Mouse (Mus musculus) cerebellum, adult 2 months (tissue): ENCODE results near the gene Dgkz. TPM values are rescaled to one million over a fixed set of nuclear protein-coding genes. Genes with fewer than 3 reads are reported as not detected.

Source experiments
- DNase-seq, 2 experiments: peaks; one replicate each; pipeline ENCODE4 v3.0.0; 2021
- H3K27ac ChIP-seq: fragments of 200-500 bp; 2 replicates; pipeline ENCODE4 v1.5.1; 2012; ENCODE audit warnings: low read length, control low read depth, inconsistent platforms; ENCODE audit not compliant: insufficient read depth
- H3K27me3 ChIP-seq: fragments of 200-500 bp; 2 replicates; pipeline ENCODE4 v1.6.1; 2012; ENCODE audit warnings: inconsistent platforms, mild to moderate bottlenecking, low read length, moderate library complexity; ENCODE audit not compliant: control insufficient read depth, insufficient read depth
- H3K4me1 ChIP-seq: fragments of 200-500 bp; 2 replicates; pipeline ENCODE4 v1.6.1; 2011; ENCODE audit warnings: low read length; ENCODE audit not compliant: control insufficient read depth, insufficient read depth
- H3K4me3 ChIP-seq: fragments of 200-500 bp; replicated peaks from 2 replicates; pipeline ENCODE3; 2011; ENCODE audit warnings: mild to moderate bottlenecking, low read depth, low read length, control low read depth; ENCODE audit not compliant: insufficient read depth
- CTCF ChIP-seq: fragments of 200-500 bp; IDR thresholded peaks from 2 replicates; pipeline ENCODE4 v1.5.1; 2011; ENCODE audit warnings: low read depth, mild to moderate bottlenecking, control low read depth, low read length, moderate library complexity, borderline replicate concordance; ENCODE audit not compliant: insufficient read depth
- POLR2A ChIP-seq: fragments of 200-500 bp; IDR thresholded peaks from 2 replicates; pipeline ENCODE4 v1.6.1; 2011; ENCODE audit warnings: low read length, control low read depth, borderline replicate concordance; ENCODE audit not compliant: insufficient read depth
- WGBS: fragments of 180-500 bp; shearing (Covaris S2); methylation state at CpG from one replicate; pipeline ENCODE4 v1.1.7; 2018; 5-methylcytosine and 5-hydroxymethylcytosine counted together
- polyA plus RNA-seq: library from polyadenylated mRNA; depleted of rRNA; stranded (reverse); fragments of >200 nt; gene quantifications from 2 replicates; pipeline ENCODE4 v1.2.3, GENCODE M21; 2012

Gene Dgkz
- polyA plus RNA-seq, 1 experiment = 716 TPM

GRCm38 (mm10) chr2:91921181-91921789 is 54.4 kb downstream of the Dgkz start:
- H3K27ac ChIP-seq = no peak overlapping the region
- 9% methylated on average over 31 of the region's 31 CpGs for WGBS
- TF ChIP-seq CTCF = no peak
- TF ChIP-seq POLR2A = no peak
- H3K4me3 ChIP-seq = no peak overlapping the region
- H3K4me1 ChIP-seq = peaks cover 3% of the 10 kb centered on the region; the same call in 1 of the 2 replicates
- peaks cover 4% of the 10 kb centered on the region; the same call in 1 of the 2 replicates for H3K27me3 ChIP-seq
- no peak for DNase-seq

- no peak for TF ChIP-seq CTCF
- no peak for TF ChIP-seq POLR2A
- 85% methylated on average over 4 of the region's 4 CpGs for WGBS
- peaks cover 3% of the 10 kb centered on the region; the same call in 1 of the 2 replicates for H3K4me1 ChIP-seq
- DNase-seq = no peak
- H3K27me3 ChIP-seq = peaks cover 4% of the 10 kb centered on the region; the same call in 1 of the 2 replicates
- H3K4me3 ChIP-seq = no peak overlapping the region
- no peak overlapping the region for H3K27ac ChIP-seq
These were observed 55.5 kb downstream of the Dgkz start for GRCm38 (mm10) chr2:91920130-91920529.

- no peak for DNase-seq
- no peaks in the 10 kb centered on the region for H3K4me1 ChIP-seq
- H3K4me3 ChIP-seq = no peak overlapping the region
- no peak overlapping the region for H3K27ac ChIP-seq
- 68% methylated on average over 7 of the region's 7 CpGs for WGBS
- no peak for TF ChIP-seq POLR2A
- TF ChIP-seq CTCF = no peak
- H3K27me3 ChIP-seq = peaks cover 2% of the 10 kb centered on the region; the same call in 1 of the 2 replicates
These were observed 58.6 kb downstream of the Dgkz start for GRCm38 (mm10) chr2:91917096-91917495.

DNA sequence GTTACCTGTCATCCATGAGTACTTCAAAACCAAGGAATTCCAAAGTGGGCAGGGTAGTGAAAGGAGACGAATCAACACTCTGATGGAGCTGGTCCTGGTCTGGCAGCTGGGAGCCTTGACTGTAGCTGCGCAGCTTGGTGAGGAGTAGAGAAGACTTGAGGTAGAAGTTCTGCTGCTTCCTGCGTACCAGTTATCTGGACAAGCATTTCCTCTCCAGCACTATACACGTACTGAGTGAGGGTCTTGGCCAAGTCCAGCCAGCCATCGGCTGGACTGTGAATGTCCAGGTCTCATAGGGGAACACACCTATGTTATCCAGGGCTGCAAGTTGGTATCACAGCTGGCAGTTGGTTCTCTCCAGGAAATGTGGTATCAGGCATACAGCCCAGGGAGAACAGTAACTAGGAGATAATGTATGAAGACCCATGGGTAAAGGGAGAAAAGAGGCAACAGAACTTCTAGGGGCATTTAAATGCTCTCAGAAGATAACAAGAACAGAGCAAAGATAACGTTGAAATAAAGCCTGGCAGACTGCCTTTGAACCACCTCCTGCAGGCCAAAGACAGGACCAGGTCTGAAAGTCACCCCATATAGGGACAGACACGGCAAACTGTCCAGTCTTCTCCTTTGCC is 59.2 kb downstream of the Dgkz start:
- Histone ChIP-seq H3K4me3 (no peak overlapping the region), H3K27me3 (no peaks in the 10 kb centered on the region), H3K4me1 (no peaks in the 10 kb centered on the region), H3K27ac (no peak overlapping the region)
- no peak for DNase-seq
- TF ChIP-seq CTCF = no peak
- no peak for TF ChIP-seq POLR2A
- WGBS = 82% methylated on average over 7 of the region's 7 CpGs

GRCm38 (mm10) chr2:91913328-91914110 is 62.1 kb downstream of the Dgkz start:
- Histone ChIP-seq H3K4me3 (no peak overlapping the region), H3K4me1 (no peaks in the 10 kb centered on the region), H3K27me3 (no peaks in the 10 kb centered on the region), H3K27ac (no peak overlapping the region)
- TF ChIP-seq CTCF = no peak
- TF ChIP-seq POLR2A = no peak
- 87% methylated on average over 7 of the region's 7 CpGs for WGBS
- DNase-seq = no peak

- Histone ChIP-seq H3K4me1 (no peaks in the 10 kb centered on the region), H3K27me3 (no peaks in the 10 kb centered on the region), H3K27ac (no peak overlapping the region), H3K4me3 (no peak overlapping the region)
- no peak for DNase-seq
- no peak for TF ChIP-seq POLR2A
- no peak for TF ChIP-seq CTCF
- 73% methylated on average over 3 of the region's 3 CpGs for WGBS
These were observed 63.0 kb downstream of the Dgkz start for GRCm38 (mm10) chr2:91912616-91913015.

DNA sequence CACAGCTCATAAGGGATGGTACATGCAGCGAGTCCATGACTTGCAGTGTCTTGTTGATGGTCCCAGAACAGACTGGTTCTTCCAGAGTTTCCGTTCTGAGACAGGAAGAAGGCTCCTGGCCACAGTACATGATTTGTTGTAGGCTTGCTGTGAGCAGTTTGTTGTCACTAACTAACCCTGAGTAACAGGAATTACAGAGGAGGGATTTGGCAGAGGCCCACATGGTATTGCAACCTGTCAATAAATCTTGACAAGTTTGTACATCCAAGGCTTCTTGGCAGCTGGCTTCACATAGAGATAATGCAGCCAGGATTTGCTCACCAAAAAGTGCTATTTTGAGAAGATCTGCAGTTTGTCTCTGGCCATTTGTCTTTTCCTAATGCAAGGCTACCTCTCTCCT is 69.5 kb downstream of the Dgkz start:
- peaks cover 21% of the 10 kb centered on the region for H3K4me1 ChIP-seq
- H3K27me3 ChIP-seq = no peaks in the 10 kb centered on the region
- 73% methylated on average over 2 of the region's 2 CpGs for WGBS
- DNase-seq = no peak
- no peak overlapping the region for H3K27ac ChIP-seq
- TF ChIP-seq POLR2A (no peak), CTCF (no peak)
- H3K4me3 ChIP-seq = no peak overlapping the region

DNA sequence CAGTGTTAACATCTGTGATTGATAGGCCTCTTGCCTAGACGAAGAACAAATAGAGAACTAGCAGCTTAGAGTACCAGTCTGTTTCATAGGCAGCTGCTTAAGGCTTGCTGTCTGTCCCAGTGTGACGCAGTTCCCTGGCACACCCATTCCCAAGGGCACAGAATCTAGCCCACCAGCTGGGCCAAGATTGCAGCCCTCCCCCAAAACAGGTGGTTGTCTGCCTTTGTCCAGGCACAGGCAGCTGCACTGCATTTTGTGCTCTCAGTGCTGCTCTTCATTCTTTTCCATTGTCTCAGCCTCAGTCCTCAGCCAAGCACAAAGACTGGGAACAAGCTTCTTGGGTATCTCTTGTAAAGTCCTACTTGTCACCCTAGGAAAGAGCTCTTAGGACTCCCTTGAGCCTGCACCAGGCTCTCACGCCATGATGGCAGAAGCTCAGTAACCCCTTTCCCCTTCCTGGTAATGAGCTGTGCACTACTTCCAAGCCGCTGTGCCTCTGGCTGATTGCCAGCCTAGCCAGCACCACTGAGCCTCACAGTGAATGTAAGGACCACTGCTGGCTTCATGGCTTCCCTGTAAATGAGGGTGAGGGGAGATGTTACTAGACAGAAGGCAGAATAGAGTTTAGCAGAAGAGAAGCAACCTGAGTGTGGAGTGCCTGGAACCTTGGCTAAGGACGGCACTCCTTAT is 70.9 kb downstream of the Dgkz start:
- no peak for TF ChIP-seq CTCF
- TF ChIP-seq POLR2A = no peak
- DNase-seq = peak in 1 of 2 experiments; percentile 41
- WGBS = 43% methylated on average over 5 of the region's 5 CpGs

More for the DNA sequence above, 70.9 kb downstream of the Dgkz start:
- H3K27ac ChIP-seq = no peak overlapping the region
- H3K4me1 ChIP-seq = peaks cover 21% of the 10 kb centered on the region
- no peak overlapping the region for H3K4me3 ChIP-seq
- no peaks in the 10 kb centered on the region for H3K27me3 ChIP-seq
